Comparison of ENCODE assay signal across 10 mouse cellular contexts in genomic region chr4:155489101-155489970, GRCm38 (mm10). TPM values are rescaled to one million over a fixed set of nuclear protein-coding genes. Genes with fewer than 3 reads are reported as not detected.
DNase-seq lines count a peak whose midpoint lies in the region; ATAC-seq and TF ChIP-seq lines count a peak whose summit lies in the region.
"Had no signal": no experiment of that assay in that cellular context is flagged by ENCODE, and none has a peak within 500 bp of the region (broad histone marks: within the 10 kb centered on the region; RNA-seq: fewer than 3 reads in every experiment).

No protein-coding gene starts in this region.

- TF ChIP-seq CTCF in hindbrain, postnatal 0 days (IDR thresholded peaks at IDR 0.05; ENCODE audit: low read depth): no peak

- H3K4me1 ChIP-seq in hindbrain, postnatal 0 days (ENCODE audit: insufficient read depth, low read length): peaks cover 17% of the 10 kb centered on the region
- peaks cover 35% of the 10 kb centered on the region for H3K4me1 ChIP-seq in hindbrain, embryonic 14.5 days (replicated peaks; ENCODE audit: control insufficient read depth, insufficient read depth, low read length)
- peaks cover 66% of the 10 kb centered on the region for H3K4me1 ChIP-seq in liver, embryonic 12.5 days
- peaks cover 41% of the 10 kb centered on the region for H3K4me1 ChIP-seq in midbrain, embryonic 13.5 days (replicated peaks)

- no peak overlapping the region for H3K9ac ChIP-seq in hindbrain, postnatal 0 days (replicated peaks; ENCODE audit: low read length)
- no peak overlapping the region for H3K9ac ChIP-seq in hindbrain, embryonic 14.5 days
- H3K9ac ChIP-seq in liver, embryonic 12.5 days: no peak overlapping the region
- no peak overlapping the region for H3K9ac ChIP-seq in midbrain, embryonic 13.5 days (replicated peaks)

- no peak overlapping the region for H3K4me2 ChIP-seq in hindbrain, postnatal 0 days (ENCODE audit: low read depth, low read length)
- no peak overlapping the region for H3K4me2 ChIP-seq in hindbrain, embryonic 14.5 days (replicated peaks)
- peak overlapping the region; percentile 51 for H3K4me2 ChIP-seq in liver, embryonic 12.5 days
- H3K4me2 ChIP-seq in midbrain, embryonic 13.5 days (replicated peaks): no peak overlapping the region

- H3K4me3 ChIP-seq in hindbrain, postnatal 0 days (ENCODE audit: low read length): no peak overlapping the region
- H3K4me3 ChIP-seq in hindbrain, embryonic 14.5 days (replicated peaks; ENCODE audit: low read length): no peak overlapping the region
- H3K4me3 ChIP-seq in liver, embryonic 12.5 days: no peak overlapping the region
- no peak overlapping the region for H3K4me3 ChIP-seq in midbrain, embryonic 13.5 days (replicated peaks)

- no peak for DNase-seq in hindbrain, postnatal 0 days (ENCODE audit: low spot score)
- no peak for DNase-seq in hindbrain, embryonic 14.5 days (ENCODE audit: low spot score)
- DNase-seq in MN1 (ENCODE audit: low spot score): peak; percentile 60
- peak; percentile 36 for DNase-seq in c-Kit-positive CD71-positive TER-119-positive erythroid progenitor cells, embryonic 14.5 days (ENCODE audit: low spot score)
- no peak for DNase-seq in layer of hippocampus, adult 18-20 months (ENCODE audit: low spot score in 2 of 2)

- 81% methylated on average over 9 of the region's 9 CpGs for WGBS in hindbrain, postnatal 0 days
- 85% methylated on average over 9 of the region's 9 CpGs for WGBS in hindbrain, embryonic 14.5 days
- WGBS in liver, embryonic 12.5 days (ENCODE audit: insufficient replicate concordance): 42% methylated on average over 9 of the region's 9 CpGs
- WGBS in midbrain, embryonic 13.5 days: 89% methylated on average over 9 of the region's 9 CpGs

- 0 out of 2 replicates have a peak overlapping the region, but pooled peaks have one; percentile 62 for H3K27ac ChIP-seq in hindbrain, postnatal 0 days
- no peak overlapping the region for H3K27ac ChIP-seq in hindbrain, embryonic 14.5 days
- peak overlapping the region; percentile 69 for H3K27ac ChIP-seq in liver, embryonic 12.5 days
- H3K27ac ChIP-seq in midbrain, embryonic 13.5 days: no peak overlapping the region

- no peaks in the 10 kb centered on the region for H3K27me3 ChIP-seq in hindbrain, postnatal 0 days (ENCODE audit: insufficient read depth, low read length)
- no peaks in the 10 kb centered on the region for H3K27me3 ChIP-seq in hindbrain, embryonic 14.5 days (ENCODE audit: control insufficient read depth, insufficient read depth, low read length)
- 0 out of 2 replicates have a peak, but pooled peaks cover 3% of the 10 kb centered on the region for H3K27me3 ChIP-seq in liver, embryonic 12.5 days (replicated peaks)
- H3K27me3 ChIP-seq in midbrain, embryonic 13.5 days: no peaks in the 10 kb centered on the region
- H3K27me3 ChIP-seq: limb, embryonic 13.5 days; Patski had no signal

- H3K9me3 ChIP-seq in hindbrain, postnatal 0 days (ENCODE audit: low read length): no peaks in the 10 kb centered on the region
- no peaks in the 10 kb centered on the region for H3K9me3 ChIP-seq in hindbrain, embryonic 14.5 days (ENCODE audit: control insufficient read depth, low read length)
- no peaks in the 10 kb centered on the region for H3K9me3 ChIP-seq in liver, embryonic 12.5 days (replicated peaks)
- no peaks in the 10 kb centered on the region for H3K9me3 ChIP-seq in midbrain, embryonic 13.5 days
- H3K9me3 ChIP-seq: limb, embryonic 13.5 days had no signal

- no peak for ATAC-seq in hindbrain, postnatal 0 days
- ATAC-seq in hindbrain, embryonic 14.5 days (ENCODE audit: low FRiP score): no peak
- peak; percentile 23; the same call in 1 of the 2 replicates for ATAC-seq in liver, embryonic 12.5 days
- ATAC-seq in midbrain, embryonic 13.5 days: no peak

- no peaks in the 10 kb centered on the region for H3K36me3 ChIP-seq in hindbrain, postnatal 0 days (ENCODE audit: insufficient read depth, low read length)
- H3K36me3 ChIP-seq in hindbrain, embryonic 14.5 days (replicated peaks; ENCODE audit: control insufficient read depth, insufficient read depth): no peaks in the 10 kb centered on the region
- 0 out of 2 replicates have a peak, but pooled peaks cover 3% of the 10 kb centered on the region for H3K36me3 ChIP-seq in liver, embryonic 12.5 days
- H3K36me3 ChIP-seq in midbrain, embryonic 13.5 days: no peaks in the 10 kb centered on the region
- H3K36me3 ChIP-seq: limb, embryonic 13.5 days had no signal

RNA-seq across cellular contexts. Expression of gene Gnb1, which starts 1.8 kb away (rescaled TPM):
- total RNA-seq in hindbrain, postnatal 0 days (2014; rRNA removed): 363 and 456 TPM in 2 replicates
- polyA plus RNA-seq in hindbrain, postnatal 0 days (2015; fragmentation: Nextera tagmentation; extraction: Ambion mirVana): 1,192 and 1,230 TPM in 2 replicates
- 1,126 and 1,185 TPM in 2 replicates for polyA plus RNA-seq in hindbrain, embryonic 14.5 days (2014; fragmentation: Nextera tagmentation; extraction: Ambion mirVana)
- 174 and 177 TPM in 2 replicates for polyA plus RNA-seq in liver, embryonic 12.5 days (2016; fragmentation: Nextera tagmentation; extraction: Ambion mirVana)
- 1,008 and 1,072 TPM in 2 replicates for polyA plus RNA-seq in midbrain, embryonic 13.5 days (2015; fragmentation: Nextera tagmentation; extraction: Ambion mirVana)
- 100 to 1,000 TPM; 690 to 729 TPM for total RNA-seq in layer of hippocampus, adult 18-20 months (2021)

RNA-seq across cellular contexts. Expression of gene Tmem52, which starts 20.4 kb away (rescaled TPM):
- total RNA-seq in hindbrain, postnatal 0 days (2014; rRNA removed): 0.61 and 3.7 TPM in 2 replicates
- polyA plus RNA-seq in hindbrain, postnatal 0 days (2015; fragmentation: Nextera tagmentation; extraction: Ambion mirVana): 0.46 and 0.74 TPM in 2 replicates
- 0.29 TPM in 1 of 2 replicates, not detected in the other for polyA plus RNA-seq in hindbrain, embryonic 14.5 days (2014; fragmentation: Nextera tagmentation; extraction: Ambion mirVana)
- not detected in 2 replicates for polyA plus RNA-seq in liver, embryonic 12.5 days (2016; fragmentation: Nextera tagmentation; extraction: Ambion mirVana)
- polyA plus RNA-seq in midbrain, embryonic 13.5 days (2015; fragmentation: Nextera tagmentation; extraction: Ambion mirVana): not detected in 2 replicates
- total RNA-seq in layer of hippocampus, adult 18-20 months (2021): 1 to 10 TPM; 3.1 to 4.2 TPM
- polyA plus RNA-seq: limb, embryonic 13.5 days; neural tube, embryonic 11.5 days had no signal

Comparison
In these comparisons a context has a peak if more than half of its experiments do, and no peak if none do; other contexts are left out.
1. H3K27ac ChIP-seq: peak in hindbrain, postnatal 0 days (single experiment) and liver, embryonic 12.5 days (single experiment); none in hindbrain, embryonic 14.5 days (single experiment) and midbrain, embryonic 13.5 days (single experiment).
2. DNase-seq: peak in MN1 (single experiment) and c-Kit-positive CD71-positive TER-119-positive erythroid progenitor cells, embryonic 14.5 days (single experiment); none in hindbrain, postnatal 0 days (single experiment), hindbrain, embryonic 14.5 days (single experiment) and layer of hippocampus, adult 18-20 months (0 of 2).